Comparison of ENCODE assay signal across 10 mouse cellular contexts in the genomic region with DNA sequence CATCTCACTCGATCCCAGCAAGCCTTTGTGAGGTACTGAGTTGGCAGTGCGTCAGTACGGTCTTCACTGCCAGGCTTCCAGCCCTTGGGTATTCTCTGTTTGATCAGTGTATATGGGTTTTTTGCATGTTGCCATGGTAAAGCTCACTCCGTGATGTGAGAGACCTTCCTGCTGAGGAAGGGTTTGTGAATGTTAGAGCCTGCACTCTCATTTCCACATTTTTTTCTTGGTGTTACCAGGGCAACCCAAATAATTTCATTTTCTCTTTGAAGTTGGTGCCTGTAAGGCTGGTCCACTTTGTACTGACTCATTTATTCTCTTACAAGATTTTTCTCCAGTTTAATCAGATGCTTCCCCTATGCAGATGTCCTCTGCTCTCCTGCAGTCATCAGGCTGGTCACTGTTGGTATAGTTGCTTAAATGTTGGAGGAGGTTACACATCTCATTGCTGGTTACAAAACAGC. TPM values are rescaled to one million over a fixed set of nuclear protein-coding genes. Genes with fewer than 3 reads are reported as not detected.
A peak's percentile ranks its signal among the peaks of the same experiment; 100 is the strongest.
DNase-seq lines count a peak whose midpoint lies in the region; TF ChIP-seq lines count a peak whose summit lies in the region.
"Had no signal": no experiment of that assay in that cellular context is flagged by ENCODE, and none has a peak within 500 bp of the region (broad histone marks: within the 10 kb centered on the region; RNA-seq: fewer than 3 reads in every experiment).

No protein-coding gene starts in this region.

- H3K27ac ChIP-seq in left cerebral cortex, adult 2 months: 0 out of 2 replicates have a peak overlapping the region, but pooled peaks have one; percentile 48

- intact Hi-C loops in left cerebral cortex, adult 2 months (cut with DNase I): no loop called here

- DNase-seq in left cerebral cortex, adult 2 months (ENCODE audit: extremely low spot score in 1 of 2, low spot score in 2 of 2): peak in 1 of 2 experiments; percentile 26
- DNase-seq in left cerebral cortex, adult 11 months (ENCODE audit: low spot score): no peak
- DNase-seq in adrenal gland, postnatal 25 days: peak; percentile 32
- peak; percentile 30 to 34 for DNase-seq in layer of hippocampus, adult 8-10 months (ENCODE audit: low spot score in 2 of 2)
- DNase-seq in right cerebral cortex, adult 2 months (ENCODE audit: low spot score in 2 of 2): peak; percentile 37 to 55
- DNase-seq in embryo, embryonic 10.5 days (ENCODE audit: low spot score): no peak
- DNase-seq in gastrocnemius, adult 8-10 months (ENCODE audit: low spot score in 2 of 2): no peak
- no peak for DNase-seq in cerebellum, adult 8-10 months
- DNase-seq: cerebellum, adult 9-10 months; lung, postnatal 10 days had no signal

- no peak overlapping the region for H3K4me3 ChIP-seq in left cerebral cortex, adult 2 months

- TF ChIP-seq CTCF in left cerebral cortex, adult 2 months (IDR thresholded peaks at IDR 0.05): no peak

RNA-seq across cellular contexts. Expression of gene Lrrc8c, which starts 38.6 kb away (rescaled TPM):
- 10 to 100 TPM; 32.7 to 37.5 TPM for total RNA-seq in left cerebral cortex, adult 2 months (2021)
- 16.5 and 36.8 TPM in 2 replicates for total RNA-seq in adrenal gland, postnatal 25 days (2021)
- total RNA-seq in layer of hippocampus, adult 8-10 months (2022): 10 to 100 TPM; 27.1 to 31.0 (median 29.0) TPM
- total RNA-seq in gastrocnemius, adult 8-10 months (2022): 1 to 10 TPM; 4.7 to 8.1 (median 5.5) TPM

Comparison
In these comparisons a context has a peak if more than half of its experiments do, and no peak if none do; other contexts are left out.
1. DNase-seq: peak in adrenal gland, postnatal 25 days (single experiment), layer of hippocampus, adult 8-10 months (2 of 2) and right cerebral cortex, adult 2 months (2 of 2); none in left cerebral cortex, adult 11 months (single experiment), embryo, embryonic 10.5 days (single experiment), gastrocnemius, adult 8-10 months (0 of 2) and cerebellum, adult 8-10 months (single experiment).